Mouse (Mus musculus) testis, postnatal 14 days (tissue): Measurements from ENCODE around the gene Ptprm.

Experiments
- DNase-seq: peaks from one replicate; pipeline ENCODE4 v3.0.0; 2021; ENCODE audit warnings: low spot score

Ptprm gene

GRCm38 (mm10) chr17:67138981-67139380, 215.3 kb downstream of the Ptprm start:
- no peak for DNase-seq

- no peak for DNase-seq
These were observed 217.4 kb downstream of the Ptprm start for GRCm38 (mm10) chr17:67136876-67137275.

- no peak for DNase-seq
These were observed 217.8 kb downstream of the Ptprm start for GRCm38 (mm10) chr17:67136421-67136820.

- DNase-seq: no peak
These were observed 220.0 kb downstream of the Ptprm start for GRCm38 (mm10) chr17:67134235-67134634.

GRCm38 (mm10) chr17:67133440-67134103, 220.7 kb downstream of the Ptprm start:
- DNase-seq: peak; percentile 16

- DNase-seq: no peak
These were observed 221.2 kb downstream of the Ptprm start for GRCm38 (mm10) chr17:67133026-67133425.

- no peak for DNase-seq
These were observed 226.7 kb downstream of the Ptprm start for GRCm38 (mm10) chr17:67127530-67127929.

GRCm38 (mm10) chr17:67125596-67125995, 228.7 kb downstream of the Ptprm start:
- no peak for DNase-seq

GRCm38 (mm10) chr17:67124294-67124693, 230.0 kb downstream of the Ptprm start:
- no peak for DNase-seq

GRCm38 (mm10) chr17:67123722-67124121, 230.5 kb downstream of the Ptprm start:
- no peak for DNase-seq

- no peak for DNase-seq
These were observed 233.4 kb downstream of the Ptprm start for GRCm38 (mm10) chr17:67120863-67121262.

- DNase-seq: no peak
These were observed 235.4 kb downstream of the Ptprm start for GRCm38 (mm10) chr17:67118676-67119340.

- DNase-seq: no peak
These were observed 239.4 kb downstream of the Ptprm start for GRCm38 (mm10) chr17:67114842-67115241.

GRCm38 (mm10) chr17:67112679-67113078, 241.6 kb downstream of the Ptprm start:
- DNase-seq: no peak

- DNase-seq: no peak
These were observed 248.1 kb downstream of the Ptprm start for GRCm38 (mm10) chr17:67106176-67106575.

- DNase-seq: no peak
These were observed 252.2 kb downstream of the Ptprm start for GRCm38 (mm10) chr17:67102051-67102450.

GRCm38 (mm10) chr17:67090997-67091396, 263.3 kb downstream of the Ptprm start:
- DNase-seq: no peak

GRCm38 (mm10) chr17:67090153-67090552, 264.1 kb downstream of the Ptprm start:
- no peak for DNase-seq

GRCm38 (mm10) chr17:67089611-67090010, 264.6 kb downstream of the Ptprm start:
- no peak for DNase-seq

- no peak for DNase-seq
These were observed 266.7 kb downstream of the Ptprm start for GRCm38 (mm10) chr17:67087585-67087984.

GRCm38 (mm10) chr17:67086811-67087210, 267.4 kb downstream of the Ptprm start:
- DNase-seq: no peak

- DNase-seq: no peak
These were observed 269.8 kb downstream of the Ptprm start for GRCm38 (mm10) chr17:67084501-67084900.

- peak; percentile 8 for DNase-seq
These were observed 270.2 kb downstream of the Ptprm start for GRCm38 (mm10) chr17:67084093-67084492.

- no peak for DNase-seq
These were observed 274.7 kb downstream of the Ptprm start for GRCm38 (mm10) chr17:67079570-67079969.
